Mouse (Mus musculus) heart, adult 9 months (tissue): ENCODE measurements at regions not wholly inside any gene's neighbourhood (a gene's known extent, or its start where the extent isn't known, plus 50 kb on each side); places are given as distances from the start of the nearest gene placed in this dataset.

ENCODE experiments used
- DNase-seq, 2 experiments: peaks; one replicate each; pipeline ENCODE4 v3.0.0; 2022; ENCODE audit warnings: low spot score in 2 of 2

- peak; percentile 28 to 38 for DNase-seq
Measured at GRCm38 (mm10) chr3:9884691-9885354, 203.1 kb upstream of the Gm9833 start.

GRCm38 (mm10) chr3:9885565-9885964 lies 202.3 kb upstream of the Gm9833 start:
- peak; percentile 66 to 75 for DNase-seq

- no peak for DNase-seq
Measured at GRCm38 (mm10) chr3:9886077-9886476, 201.8 kb upstream of the Gm9833 start.

- peak in 1 of 2 experiments; percentile 24 for DNase-seq
Measured at GRCm38 (mm10) chr3:9886765-9887626, 200.9 kb upstream of the Gm9833 start.

- DNase-seq, result no peak
Measured at GRCm38 (mm10) chr3:9887627-9887994, 200.3 kb upstream of the Gm9833 start.

- DNase-seq, result no peak
Measured at GRCm38 (mm10) chr3:9888051-9888450, 199.9 kb upstream of the Gm9833 start.

GRCm38 (mm10) chr3:9892884-9893494 lies 194.9 kb upstream of the Gm9833 start:
- DNase-seq, result no peak

- no peak for DNase-seq
Measured at GRCm38 (mm10) chr3:9895396-9896135, 192.3 kb upstream of the Gm9833 start.

GRCm38 (mm10) chr3:9896303-9896702 lies 191.6 kb upstream of the Gm9833 start:
- no peak for DNase-seq

- no peak for DNase-seq
Measured at GRCm38 (mm10) chr3:9901663-9902062, 186.2 kb upstream of the Gm9833 start.

GRCm38 (mm10) chr3:9913357-9913756 lies 174.6 kb upstream of the Gm9833 start:
- DNase-seq, result no peak

GRCm38 (mm10) chr3:9916538-9917106 lies 171.3 kb upstream of the Gm9833 start:
- no peak for DNase-seq

- no peak for DNase-seq
Measured at GRCm38 (mm10) chr3:9920331-9920730, 167.6 kb upstream of the Gm9833 start.

- DNase-seq, result no peak
Measured at GRCm38 (mm10) chr3:9921730-9922129, 166.2 kb upstream of the Gm9833 start.

- DNase-seq, result no peak
Measured at GRCm38 (mm10) chr3:9922541-9923046, 165.3 kb upstream of the Gm9833 start.

- no peak for DNase-seq
Measured at GRCm38 (mm10) chr3:9924630-9925029, 163.3 kb upstream of the Gm9833 start.

GRCm38 (mm10) chr3:9936853-9937441 lies 151.0 kb upstream of the Gm9833 start:
- DNase-seq, result no peak

GRCm38 (mm10) chr3:9938651-9939050 lies 149.3 kb upstream of the Gm9833 start:
- DNase-seq, result no peak

- DNase-seq, result no peak
Measured at GRCm38 (mm10) chr3:9942631-9943030, 145.3 kb upstream of the Gm9833 start.

GRCm38 (mm10) chr3:9947357-9948065 lies 140.4 kb upstream of the Gm9833 start:
- peak; percentile 59 to 67 for DNase-seq
